Comparison of ENCODE assay signal across 8 mouse cellular contexts in genomic region chr13:53309661-53310160, GRCm38 (mm10). TPM values are rescaled to one million over a fixed set of nuclear protein-coding genes. Genes with fewer than 3 reads are reported as not detected.
DNase-seq lines count a peak whose midpoint lies in the region; ATAC-seq and TF ChIP-seq lines count a peak whose summit lies in the region.

No protein-coding gene starts in this region.

- peak overlapping the region; percentile 16; the same call in 1 of the 2 replicates for H3K4me3 ChIP-seq in midbrain, postnatal 0 days (ENCODE audit: low read depth, low read length)

- WGBS in midbrain, postnatal 0 days, result 5% methylated on average over 15 of the region's 15 CpGs

- DNase-seq in 3T3-L1 (ENCODE audit: low read depth, low spot score), result peak; percentile 40
- DNase-seq in gastrocnemius, postnatal 14 days, result peak; percentile 35
- peak; percentile 21 for DNase-seq in kidney, adult 18-20 months
- DNase-seq in left cerebral cortex, postnatal 4 days, result peak; percentile 46
- peak; percentile 56 for DNase-seq in midbrain, postnatal 0 days (ENCODE audit: low spot score)
- DNase-seq in thymus, adult 18-20 months, result peak; percentile 35 to 44
- DNase-seq in cerebellum, adult 11-12 months, result no peak

- H3K36me3 ChIP-seq in midbrain, postnatal 0 days (ENCODE audit: insufficient read depth, low read length), result no peaks in the 10 kb centered on the region

- no peaks in the 10 kb centered on the region for H3K27me3 ChIP-seq in midbrain, postnatal 0 days (ENCODE audit: insufficient read depth, low read length)

- peaks cover 5% of the 10 kb centered on the region; the same call in 1 of the 2 replicates for H3K4me1 ChIP-seq in midbrain, postnatal 0 days (ENCODE audit: insufficient read depth, low read length)

- intact Hi-C loops in gastrocnemius, postnatal 14 days (cut with DNase I; ENCODE audit: low total_unique reads), result no loop called here
- intact Hi-C loops in left cerebral cortex, postnatal 4 days (cut with DNase I), result no loop called here

- no peak overlapping the region for H3K27ac ChIP-seq in midbrain, postnatal 0 days (ENCODE audit: low read depth, low read length)

- TF ChIP-seq CTCF in midbrain, postnatal 0 days (IDR thresholded peaks at IDR 0.05), result peak; percentile 36

- peak; percentile 32; the same call in 1 of the 2 replicates for ATAC-seq in common myeloid progenitor, adult 5-6 weeks (replicated peaks; ENCODE audit: low read depth, poor library complexity, severe bottlenecking)
- ATAC-seq in midbrain, postnatal 0 days (ENCODE audit: low FRiP score), result 0 out of 2 replicates have a peak, but pooled peaks have one; percentile 54

- 0 out of 2 replicates have a peak overlapping the region, but pooled peaks have one; percentile 24 for H3K9ac ChIP-seq in midbrain, postnatal 0 days (replicated peaks; ENCODE audit: low read length, poor library complexity, severe bottlenecking)

- H3K4me2 ChIP-seq in midbrain, postnatal 0 days (ENCODE audit: low read depth, low read length, poor library complexity, severe bottlenecking), result peak overlapping the region; percentile 48

- no peaks in the 10 kb centered on the region for H3K9me3 ChIP-seq in midbrain, postnatal 0 days (ENCODE audit: low read length)

RNA-seq across cellular contexts. Expression of gene Ror2, which starts 23.8 kb away (rescaled TPM):
- total RNA-seq in common myeloid progenitor, adult 5-6 weeks (2017), result not detected in 2 replicates
- 1 to 10 TPM; 2.4 to 2.5 TPM for total RNA-seq in gastrocnemius, postnatal 14 days (2021)
- total RNA-seq in left cerebral cortex, postnatal 4 days (2021), result 1 to 10 TPM; 4.4 to 5.4 TPM
- total RNA-seq in midbrain, postnatal 0 days (2014; rRNA removed), result 5.2 and 5.8 TPM in 2 replicates
- polyA plus RNA-seq in midbrain, postnatal 0 days (2015; fragmentation: Nextera tagmentation; extraction: Ambion mirVana), result 2.0 TPM in 2 replicates
